Mouse (Mus musculus): ENCODE results near the gene Cald1.
A peak's percentile ranks its signal among the peaks of the same experiment; 100 is the strongest.

The Cald1 gene

DNA sequence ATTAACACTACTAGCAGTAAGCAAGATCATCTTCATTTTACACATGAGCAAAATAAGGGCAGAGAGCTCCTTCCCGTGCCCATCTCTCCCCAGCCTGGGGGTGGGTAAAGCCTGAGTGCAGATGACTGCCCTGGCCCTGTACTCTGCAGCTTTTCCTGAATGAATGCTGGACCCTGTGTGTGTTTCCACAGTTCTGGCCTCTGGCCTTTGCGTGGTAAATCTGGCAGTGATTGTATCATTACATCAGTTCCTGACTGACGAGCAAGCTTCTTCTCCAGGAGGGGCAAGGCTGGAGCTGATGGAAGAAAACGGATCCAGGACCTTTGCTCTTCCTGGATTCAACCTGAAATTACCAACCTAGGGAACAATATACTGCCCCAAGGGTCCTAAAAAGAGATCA lies 122.1 kb downstream of the Cald1 start:
- no peak for DNase-seq

- DNase-seq, result no peak
Measured at GRCm38 (mm10) chr6:34721740-34722139, 123.4 kb downstream of the Cald1 start.

DNA sequence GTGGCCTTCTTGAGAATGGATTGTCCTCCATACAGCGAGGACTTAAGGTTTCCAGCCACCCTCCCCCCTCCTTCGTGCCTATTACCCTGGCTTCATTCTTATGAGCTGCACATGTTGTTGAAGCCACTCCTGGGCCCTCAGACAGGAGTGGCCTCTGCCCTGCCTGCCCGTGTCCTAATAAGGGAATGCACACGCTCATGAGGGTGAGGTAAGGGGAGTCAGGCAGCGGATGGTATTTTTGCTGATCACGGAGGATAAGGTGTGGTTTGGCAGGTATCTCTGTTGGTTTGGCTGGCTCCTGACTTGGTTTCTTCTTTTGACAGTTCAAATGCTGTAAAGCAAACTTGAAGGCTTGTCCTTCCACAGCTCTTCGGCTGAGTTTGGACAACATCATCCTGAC lies 124.4 kb downstream of the Cald1 start:
- no peak for DNase-seq

DNA sequence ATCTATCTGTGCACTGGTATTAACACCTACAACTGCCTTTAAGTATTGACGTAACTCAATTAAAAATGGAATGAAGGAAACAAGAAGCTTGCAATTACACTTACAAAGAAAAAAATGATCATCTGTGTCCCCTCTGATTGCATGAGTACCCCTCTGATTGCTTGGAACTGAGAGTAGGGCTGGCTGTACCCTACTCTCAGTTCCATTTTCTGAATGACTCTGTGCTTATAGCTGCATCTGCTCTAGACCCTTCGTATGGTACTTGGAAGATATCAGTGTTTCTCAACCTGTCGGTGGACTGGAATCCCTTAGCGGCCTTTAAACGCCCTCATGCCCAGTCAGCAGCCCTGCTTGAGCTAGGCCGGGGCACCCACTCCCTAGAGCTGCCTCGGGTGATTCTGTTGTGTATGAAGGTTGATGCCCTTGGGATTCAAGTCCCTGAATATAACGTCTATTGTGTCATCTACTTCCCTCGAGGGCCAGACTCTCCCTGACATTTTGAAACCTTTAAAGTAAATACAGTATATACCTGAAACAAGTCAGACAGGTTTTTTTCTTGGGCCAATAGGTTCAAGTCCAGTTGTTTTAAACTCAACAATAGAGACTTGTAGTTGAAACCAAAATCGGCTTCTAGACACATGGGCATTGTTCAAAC lies 125.1 kb downstream of the Cald1 start:
- DNase-seq, result no peak

GRCm38 (mm10) chr6:34725660-34726059 lies 127.4 kb downstream of the Cald1 start:
- DNase-seq, result no peak

GRCm38 (mm10) chr6:34726104-34726503 lies 127.8 kb downstream of the Cald1 start:
- no peak for DNase-seq

DNA sequence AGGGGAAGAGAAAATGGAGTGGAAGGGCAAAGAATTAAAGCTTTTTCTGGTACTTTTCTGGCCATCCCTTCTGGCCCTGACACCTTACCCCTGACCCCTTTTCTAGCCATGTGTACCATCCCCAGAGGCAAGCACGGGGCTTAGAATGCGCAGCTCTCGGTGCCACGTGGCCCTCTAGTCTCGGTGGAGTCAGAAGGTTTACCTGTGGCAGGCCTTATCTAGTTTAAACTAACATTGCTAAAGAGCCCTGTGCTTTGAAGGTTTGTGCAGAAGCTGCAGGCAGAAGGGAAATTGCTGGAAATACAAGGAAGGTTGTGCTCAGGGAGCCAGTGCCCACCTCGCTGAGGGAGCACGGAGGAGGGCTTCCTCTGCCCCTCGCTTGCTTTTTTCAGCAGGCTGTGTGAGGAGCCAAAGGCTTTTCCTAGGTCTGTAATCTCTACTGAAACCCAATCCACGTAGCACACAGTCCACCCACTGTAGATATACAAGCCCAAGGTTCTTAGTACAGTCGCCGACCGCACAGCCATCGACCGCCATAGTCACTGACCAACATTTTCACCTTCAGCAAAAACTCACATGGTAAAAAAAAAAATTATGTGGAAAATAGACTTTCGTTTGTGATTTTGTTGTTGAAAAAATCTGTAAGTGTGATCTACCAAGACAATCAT lies 129.2 kb downstream of the Cald1 start:
- no peak for DNase-seq

- no peak for DNase-seq
Measured at GRCm38 (mm10) chr6:34729449-34730151, 131.3 kb downstream of the Cald1 start.

DNA sequence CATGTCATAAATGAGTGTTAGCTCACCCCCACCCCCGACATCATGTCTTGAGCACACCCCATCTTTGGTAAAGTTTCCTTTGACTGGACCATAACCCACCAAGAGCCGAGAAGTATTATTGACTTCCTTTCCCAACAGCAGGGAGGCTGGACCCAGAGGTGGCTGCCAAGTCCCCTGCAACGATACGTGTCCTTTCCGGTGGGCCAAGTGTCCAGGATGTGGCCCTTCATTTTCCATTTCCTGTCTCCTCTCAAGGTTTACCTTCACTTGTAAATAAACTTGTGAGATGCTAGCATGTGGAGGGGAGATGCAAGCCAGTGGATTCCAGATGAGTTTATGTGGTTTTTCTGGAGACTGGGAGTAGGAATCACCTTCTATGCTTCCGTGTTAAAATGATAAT lies 132.7 kb downstream of the Cald1 start:
- DNase-seq, result no peak

DNA sequence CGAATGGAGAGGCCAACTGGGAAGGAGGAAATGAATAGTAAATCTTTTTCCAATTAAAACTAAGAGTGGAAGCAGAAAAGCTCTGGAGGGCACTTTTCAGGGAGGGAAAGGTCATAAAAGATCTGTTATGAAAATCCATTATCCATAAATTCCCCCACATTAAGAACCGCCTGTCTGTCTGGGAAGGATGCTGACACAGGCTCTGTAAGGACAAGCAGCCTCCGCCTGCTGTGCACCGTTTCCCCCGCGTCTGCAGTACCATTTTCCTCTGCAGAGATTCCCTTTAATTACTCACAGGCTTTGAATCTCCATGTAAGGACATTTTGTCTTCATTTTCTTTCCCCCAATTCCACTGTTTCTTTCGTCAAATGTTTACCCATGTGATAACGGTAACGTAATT lies 133.2 kb downstream of the Cald1 start:
- DNase-seq, result no peak

DNA sequence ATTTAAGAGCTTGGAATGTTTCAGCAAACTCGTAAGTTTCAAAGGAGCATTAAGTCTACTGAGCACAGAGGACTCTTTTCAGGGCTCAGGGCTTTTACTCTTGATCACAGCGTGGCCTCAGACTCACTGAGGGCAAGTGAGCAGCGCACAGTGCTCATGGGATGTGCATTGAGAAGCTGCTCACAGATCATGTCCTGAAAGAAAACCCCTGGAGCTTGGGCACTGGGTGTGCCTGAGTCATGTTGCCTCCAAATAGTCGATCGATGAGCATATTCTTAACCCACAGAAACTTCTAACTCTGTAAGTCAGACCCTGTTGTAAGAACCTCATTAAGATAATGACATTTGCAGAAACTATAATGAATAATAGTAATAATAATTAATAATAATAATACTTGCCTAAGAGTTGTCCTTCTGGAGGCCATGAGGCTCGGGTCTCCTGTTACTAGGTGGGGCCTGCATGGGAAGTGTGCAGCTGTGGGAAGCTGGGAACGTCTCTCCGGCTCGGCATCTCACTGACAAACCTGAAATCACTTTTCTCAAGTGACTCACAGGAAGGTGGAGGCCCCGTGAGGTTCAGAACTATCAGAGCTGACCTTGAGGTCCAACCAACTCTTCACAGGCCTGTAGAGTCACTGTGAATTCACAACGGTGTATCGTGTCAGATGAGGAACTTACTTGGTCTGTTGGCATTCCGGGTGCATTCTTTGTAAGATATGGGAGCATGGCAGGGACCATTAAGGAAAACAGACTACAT lies 136.8 kb downstream of the Cald1 start:
- DNase-seq, result no peak

- no peak for DNase-seq
Measured at GRCm38 (mm10) chr6:34736934-34737333, 138.6 kb downstream of the Cald1 start.

- no peak for DNase-seq
Measured at GRCm38 (mm10) chr6:34743946-34744345, 145.6 kb downstream of the Cald1 start.

- no peak for DNase-seq
Measured at GRCm38 (mm10) chr6:34747846-34748245, 149.5 kb downstream of the Cald1 start.

DNA sequence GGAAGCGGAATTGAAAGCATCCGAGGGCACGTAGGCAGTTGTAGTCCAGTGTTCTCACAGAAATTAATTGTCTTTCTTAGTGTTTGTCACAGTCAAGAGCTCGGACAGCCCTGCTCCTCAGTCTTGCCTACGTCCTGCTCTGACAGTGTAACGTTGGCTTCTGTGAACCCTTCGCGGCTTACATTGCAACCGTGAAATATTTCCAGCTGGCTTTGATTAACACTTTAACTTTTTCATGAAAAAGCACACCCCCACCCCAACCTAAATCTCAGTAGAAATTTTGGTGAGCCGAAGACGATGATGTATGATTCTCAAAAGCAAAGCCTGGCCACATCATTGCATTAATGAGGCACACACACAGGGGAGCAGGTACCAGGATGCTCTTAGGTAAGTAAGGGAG lies 150.3 kb downstream of the Cald1 start:
- no peak for DNase-seq

DNA sequence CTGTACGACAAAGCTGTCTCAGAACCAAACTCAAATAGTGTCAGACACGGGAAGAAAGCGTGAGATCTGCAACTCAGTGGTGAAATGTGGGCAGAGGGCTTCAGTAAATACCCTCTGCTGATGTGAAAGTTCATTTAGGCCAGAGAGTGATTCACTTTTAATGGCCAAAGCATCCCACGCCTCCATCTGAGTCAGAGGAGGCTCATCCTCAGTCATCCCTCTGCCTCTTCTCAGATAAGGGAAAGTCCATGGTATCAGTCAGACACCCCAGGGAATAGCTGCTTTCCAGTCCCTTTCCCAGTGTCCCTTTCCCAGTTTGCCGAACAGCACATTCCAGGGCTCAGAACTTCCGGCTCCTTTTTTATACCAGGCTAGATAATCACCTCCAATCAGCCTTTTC lies 151.2 kb downstream of the Cald1 start:
- DNase-seq, result no peak

DNA sequence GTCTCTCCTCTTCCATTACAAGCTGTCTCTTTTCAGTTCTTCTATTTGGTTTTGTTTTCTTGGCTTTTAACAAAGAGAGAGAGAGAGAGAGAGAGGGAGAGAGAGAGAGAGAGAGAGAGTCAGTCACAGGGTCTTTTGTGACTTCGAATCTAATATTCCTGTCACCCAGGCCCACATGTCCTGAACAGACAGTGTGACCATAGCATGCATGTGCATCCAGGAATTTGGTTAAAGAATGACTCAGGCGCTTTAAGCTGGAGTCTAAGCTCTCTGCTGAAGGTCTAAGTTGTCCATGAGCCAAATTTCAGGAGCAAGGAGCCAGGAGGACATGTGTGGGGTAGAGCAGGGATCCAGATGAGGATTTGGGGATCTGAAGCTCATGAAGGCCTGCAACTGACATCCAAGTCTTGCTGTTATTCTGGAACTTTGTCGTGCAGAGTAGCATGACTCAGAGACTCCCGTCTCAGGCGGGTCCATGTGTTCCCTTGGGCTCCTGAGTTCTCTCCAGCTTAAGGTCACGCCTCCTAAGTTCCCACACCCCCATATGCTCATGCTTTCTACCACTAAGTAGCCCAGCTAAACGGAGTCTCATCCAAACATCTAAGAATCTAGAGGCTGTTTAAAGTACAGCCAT lies 152.3 kb downstream of the Cald1 start:
- no peak for DNase-seq

DNA sequence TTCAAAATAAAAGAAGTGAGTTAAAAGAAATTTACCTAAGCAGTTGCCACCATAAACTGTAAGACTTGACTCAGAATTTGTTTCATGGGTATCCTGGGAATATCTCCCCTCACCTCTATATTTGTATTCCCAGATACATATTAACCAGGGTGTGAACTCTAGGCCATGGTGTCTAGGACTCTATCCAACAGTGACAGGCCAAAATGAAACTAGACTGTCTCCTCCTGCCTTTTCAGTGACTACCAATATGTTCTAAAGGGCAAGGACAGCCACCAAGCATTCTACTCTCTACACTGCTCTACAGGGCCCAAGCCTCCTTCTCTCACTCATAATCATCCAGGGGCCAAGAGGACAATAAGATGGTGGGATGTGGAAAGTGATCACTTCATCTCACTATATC lies 153.3 kb downstream of the Cald1 start:
- DNase-seq, result no peak

GRCm38 (mm10) chr6:34754448-34754847 lies 156.1 kb downstream of the Cald1 start:
- peak; percentile 44 to 63 for DNase-seq

DNA sequence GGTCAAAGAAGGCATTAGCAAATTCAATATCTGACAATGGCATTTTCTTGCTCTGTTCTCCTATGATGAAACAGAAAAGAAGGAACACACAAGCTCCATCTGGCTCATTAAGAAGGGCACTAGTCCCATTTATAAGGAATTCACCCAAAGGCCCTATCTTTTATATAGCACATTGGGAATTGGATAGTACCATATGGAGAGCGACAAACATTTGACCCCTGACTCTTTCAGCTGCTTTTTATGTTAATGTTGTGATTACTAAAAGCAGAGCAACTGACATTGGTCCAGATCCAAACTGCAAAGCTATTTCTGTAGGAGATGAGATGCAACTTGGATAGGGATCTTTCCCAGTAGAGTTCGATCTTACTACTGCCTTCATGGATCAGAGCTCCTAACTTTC lies 160.0 kb downstream of the Cald1 start:
- DNase-seq, result no peak

DNA sequence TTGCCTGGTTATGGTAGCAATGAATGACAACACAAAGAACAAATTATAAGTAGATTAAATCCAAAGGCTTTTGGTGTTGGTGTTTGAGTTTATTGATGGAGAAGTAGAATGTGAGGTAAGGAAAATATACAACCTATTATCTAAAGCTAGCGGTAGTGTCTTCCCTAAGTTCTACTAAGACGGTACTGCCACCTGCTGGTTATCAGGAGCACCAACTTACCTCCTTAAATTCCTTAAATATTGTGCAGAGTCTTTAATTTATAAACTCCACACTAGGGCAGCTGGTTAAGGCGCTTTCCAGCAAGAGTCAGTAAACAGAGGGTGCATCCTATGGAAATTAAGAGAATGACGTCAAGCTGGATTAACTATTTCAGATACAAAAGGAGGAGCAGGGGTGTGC lies 161.7 kb downstream of the Cald1 start:
- peak; percentile 20 to 65 for DNase-seq

- DNase-seq, result no peak
Measured at GRCm38 (mm10) chr6:34765721-34766120, 167.4 kb downstream of the Cald1 start.

DNA sequence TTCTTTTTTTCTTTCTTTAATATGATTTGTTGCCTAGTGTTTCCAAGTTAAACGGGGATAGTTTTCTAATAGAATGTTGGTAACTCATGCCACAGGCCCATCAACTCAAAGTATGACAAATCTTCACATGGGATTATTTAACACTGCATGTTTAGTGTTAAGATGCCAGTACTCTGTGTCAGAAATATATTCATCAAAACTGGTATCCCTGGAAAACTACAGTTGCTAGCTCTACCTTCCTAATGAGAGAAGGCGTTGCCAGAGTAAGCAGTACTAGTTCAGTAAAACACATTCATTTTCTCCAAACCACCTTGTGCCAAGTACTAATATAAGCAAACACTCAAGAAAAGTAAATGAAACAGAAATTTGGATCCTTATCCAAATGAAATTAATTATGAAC lies 171.7 kb downstream of the Cald1 start:
- DNase-seq, result no peak
